21 mouse cellular contexts compared by ENCODE assay signal in the genomic region with DNA sequence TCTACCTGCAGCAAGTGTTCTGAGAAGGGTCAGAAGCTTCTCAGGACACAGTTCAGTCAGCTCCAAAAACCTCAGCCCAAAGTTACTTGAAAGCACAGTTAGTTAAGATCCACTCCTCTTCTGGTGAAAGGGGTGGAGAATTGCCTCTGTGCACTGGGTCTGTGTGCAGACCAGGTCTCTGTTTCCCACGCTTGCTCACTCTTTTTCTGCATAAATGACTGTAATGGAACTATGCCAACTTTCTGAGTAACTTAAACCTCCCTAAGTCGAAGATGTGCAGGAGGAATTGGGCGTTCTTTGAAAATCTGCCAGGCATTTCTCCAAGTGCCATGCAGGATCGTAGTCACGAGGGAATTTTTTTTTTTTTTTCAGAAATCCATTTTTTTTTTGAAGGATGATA.
DNase-seq lines count a peak whose midpoint lies in the region; ATAC-seq and TF ChIP-seq lines count a peak whose summit lies in the region.
"Had no signal": no experiment of that assay in that cellular context is flagged by ENCODE, and none has a peak within 500 bp of the region (broad histone marks: within the 10 kb centered on the region; RNA-seq: fewer than 3 reads in every experiment).

No protein-coding gene starts in this region.

- H3K27ac ChIP-seq in embryonic facial prominence, embryonic 14.5 days (replicated peaks; ENCODE audit: low read depth, low read length), result no peak overlapping the region
- H3K27ac ChIP-seq in embryonic facial prominence, embryonic 10.5 days (replicated peaks), result no peak overlapping the region
- H3K27ac ChIP-seq in midbrain, postnatal 0 days (ENCODE audit: low read depth, low read length), result no peak overlapping the region
- H3K27ac ChIP-seq in midbrain, embryonic 15.5 days, result no peak overlapping the region
- no peak overlapping the region for H3K27ac ChIP-seq in embryonic facial prominence, embryonic 15.5 days (replicated peaks)
- H3K27ac ChIP-seq: gastrocnemius, adult 2 months; heart, embryonic 10.5 days; kidney, embryonic 15.5 days; liver, embryonic 14.5 days had no signal

- H3K36me3 ChIP-seq in embryonic facial prominence, embryonic 14.5 days (ENCODE audit: control insufficient read depth, insufficient read depth, low read length), result no peaks in the 10 kb centered on the region
- H3K36me3 ChIP-seq in embryonic facial prominence, embryonic 10.5 days (replicated peaks), result no peaks in the 10 kb centered on the region
- no peaks in the 10 kb centered on the region for H3K36me3 ChIP-seq in midbrain, postnatal 0 days (ENCODE audit: insufficient read depth, low read length)
- H3K36me3 ChIP-seq in midbrain, embryonic 15.5 days (replicated peaks), result no peaks in the 10 kb centered on the region
- H3K36me3 ChIP-seq in embryonic facial prominence, embryonic 15.5 days, result no peaks in the 10 kb centered on the region
- H3K36me3 ChIP-seq: heart, embryonic 10.5 days; kidney, embryonic 15.5 days had no signal

- H3K27me3 ChIP-seq in embryonic facial prominence, embryonic 14.5 days (replicated peaks; ENCODE audit: control insufficient read depth, insufficient read depth, low read length), result no peaks in the 10 kb centered on the region
- no peaks in the 10 kb centered on the region for H3K27me3 ChIP-seq in embryonic facial prominence, embryonic 10.5 days (replicated peaks; ENCODE audit: low read depth, poor library complexity, severe bottlenecking)
- no peaks in the 10 kb centered on the region for H3K27me3 ChIP-seq in midbrain, postnatal 0 days (ENCODE audit: insufficient read depth, low read length)
- no peaks in the 10 kb centered on the region for H3K27me3 ChIP-seq in midbrain, embryonic 15.5 days (replicated peaks)
- H3K27me3 ChIP-seq in embryonic facial prominence, embryonic 15.5 days, result no peaks in the 10 kb centered on the region
- H3K27me3 ChIP-seq: kidney, embryonic 15.5 days had no signal

- DNase-seq in embryonic facial prominence, embryonic 14.5 days (ENCODE audit: low spot score), result peak; percentile 93
- no peak for DNase-seq in embryonic facial prominence, embryonic 10.5 days (ENCODE audit: low spot score)
- DNase-seq in left cerebral cortex, postnatal 14 days (ENCODE audit: low spot score in 2 of 2), result peak; percentile 21 to 54
- DNase-seq in left cerebral cortex, adult 11 months (ENCODE audit: low spot score), result no peak
- peak; percentile 19 for DNase-seq in midbrain, postnatal 0 days (ENCODE audit: low spot score)
- no peak for DNase-seq in heart, postnatal 25 days (ENCODE audit: low spot score)
- DNase-seq: adrenal gland, postnatal 25 days; cerebellum, adult 18-20 months; cerebellum, postnatal 36 days; gastrocnemius, adult 2 months; lung, postnatal 14 days; thymus, postnatal 36 days had no signal

- no peak overlapping the region for H3K4me3 ChIP-seq in embryonic facial prominence, embryonic 14.5 days (ENCODE audit: low read depth, low read length)
- no peak overlapping the region for H3K4me3 ChIP-seq in embryonic facial prominence, embryonic 10.5 days
- no peak overlapping the region for H3K4me3 ChIP-seq in midbrain, postnatal 0 days (ENCODE audit: low read depth, low read length)
- no peak overlapping the region for H3K4me3 ChIP-seq in midbrain, embryonic 15.5 days
- H3K4me3 ChIP-seq in embryonic facial prominence, embryonic 15.5 days (replicated peaks), result no peak overlapping the region
- H3K4me3 ChIP-seq: gastrocnemius, adult 2 months; heart, embryonic 10.5 days; kidney, embryonic 15.5 days had no signal

- no peak for TF ChIP-seq CTCF in midbrain, postnatal 0 days (IDR thresholded peaks at IDR 0.05)

- 24% methylated on average over 5 of the region's 5 CpGs for WGBS in embryonic facial prominence, embryonic 14.5 days
- 90% methylated on average over 5 of the region's 5 CpGs for WGBS in embryonic facial prominence, embryonic 10.5 days
- 59% methylated on average over 5 of the region's 5 CpGs for whole genome bisulfite sequencing in midbrain, postnatal 0 days
- 49% methylated on average over 5 of the region's 5 CpGs for WGBS in midbrain, embryonic 15.5 days
- 18% methylated on average over 5 of the region's 5 CpGs for WGBS in embryonic facial prominence, embryonic 15.5 days

- H3K4me1 ChIP-seq in embryonic facial prominence, embryonic 14.5 days (ENCODE audit: control insufficient read depth, insufficient read depth, low read length), result 0 out of 2 replicates have a peak, but pooled peaks cover 3% of the 10 kb centered on the region
- no peaks in the 10 kb centered on the region for H3K4me1 ChIP-seq in embryonic facial prominence, embryonic 10.5 days
- no peaks in the 10 kb centered on the region for H3K4me1 ChIP-seq in midbrain, postnatal 0 days (ENCODE audit: insufficient read depth, low read length)
- H3K4me1 ChIP-seq in midbrain, embryonic 15.5 days, result no peaks in the 10 kb centered on the region
- no peaks in the 10 kb centered on the region for H3K4me1 ChIP-seq in embryonic facial prominence, embryonic 15.5 days
- H3K4me1 ChIP-seq: heart, embryonic 10.5 days; kidney, embryonic 15.5 days had no signal

- intact Hi-C loops in left cerebral cortex, postnatal 14 days (cut with DNase I), result no loop called here
- intact Hi-C loops in heart, postnatal 25 days (cut with DNase I), result no loop called here

- peak; percentile 87 for ATAC-seq in embryonic facial prominence, embryonic 14.5 days (ENCODE audit: low read depth)
- no peak for ATAC-seq in midbrain, postnatal 0 days (ENCODE audit: low FRiP score)
- ATAC-seq in midbrain, embryonic 15.5 days (replicated peaks), result no peak
- ATAC-seq in embryonic facial prominence, embryonic 15.5 days (ENCODE audit: insufficient number of reproducible peaks, low FRiP score, low TSS enrichment, low read depth), result no peak
- ATAC-seq: CD4-positive, CD25-positive, alpha-beta regulatory T cell, adult 4 months; forebrain, embryonic 16.5 days; intestine, postnatal 0 days; midbrain, embryonic 16.5 days had no signal

- H3K9me3 ChIP-seq in embryonic facial prominence, embryonic 14.5 days (ENCODE audit: control insufficient read depth, low read length), result no peaks in the 10 kb centered on the region
- H3K9me3 ChIP-seq in embryonic facial prominence, embryonic 10.5 days, result no peaks in the 10 kb centered on the region
- H3K9me3 ChIP-seq in midbrain, postnatal 0 days (ENCODE audit: low read length), result no peaks in the 10 kb centered on the region
- no peaks in the 10 kb centered on the region for H3K9me3 ChIP-seq in midbrain, embryonic 15.5 days
- H3K9me3 ChIP-seq in embryonic facial prominence, embryonic 15.5 days (replicated peaks), result no peaks in the 10 kb centered on the region
- H3K9me3 ChIP-seq: heart, embryonic 10.5 days; kidney, embryonic 15.5 days had no signal

- no peak overlapping the region for H3K9ac ChIP-seq in embryonic facial prominence, embryonic 14.5 days (ENCODE audit: low read depth, low read length)
- H3K9ac ChIP-seq in midbrain, postnatal 0 days (replicated peaks; ENCODE audit: low read length, poor library complexity, severe bottlenecking), result no peak overlapping the region
- H3K9ac ChIP-seq in midbrain, embryonic 15.5 days, result no peak overlapping the region
- H3K9ac ChIP-seq in embryonic facial prominence, embryonic 15.5 days, result no peak overlapping the region
- H3K9ac ChIP-seq: kidney, embryonic 15.5 days; liver, embryonic 14.5 days had no signal

- H3K4me2 ChIP-seq in embryonic facial prominence, embryonic 14.5 days (ENCODE audit: low read depth, low read length), result peak overlapping the region; percentile 28; the same call in 1 of the 2 replicates
- H3K4me2 ChIP-seq in midbrain, postnatal 0 days (ENCODE audit: low read depth, low read length, poor library complexity, severe bottlenecking), result no peak overlapping the region
- H3K4me2 ChIP-seq in midbrain, embryonic 15.5 days, result no peak overlapping the region
- 0 out of 2 replicates have a peak overlapping the region, but pooled peaks have one; percentile 4 for H3K4me2 ChIP-seq in embryonic facial prominence, embryonic 15.5 days (replicated peaks)
- H3K4me2 ChIP-seq: kidney, embryonic 15.5 days had no signal

Comparison
In these comparisons a context has a peak if more than half of its experiments do, and no peak if none do; other contexts are left out.
1. DNase-seq: peak in embryonic facial prominence, embryonic 14.5 days (single experiment), left cerebral cortex, postnatal 14 days (2 of 2) and midbrain, postnatal 0 days (single experiment); none in embryonic facial prominence, embryonic 10.5 days (single experiment), left cerebral cortex, adult 11 months (single experiment) and heart, postnatal 25 days (single experiment).
2. H3K4me2 ChIP-seq: peak in embryonic facial prominence, embryonic 14.5 days (single experiment) and embryonic facial prominence, embryonic 15.5 days (single experiment); none in midbrain, postnatal 0 days (single experiment) and midbrain, embryonic 15.5 days (single experiment).